Mouse (Mus musculus) hindbrain, embryonic 15.5 days (tissue): ENCODE results near the gene Bfsp2. TPM values are rescaled to one million over a fixed set of nuclear protein-coding genes. Genes with fewer than 3 reads are reported as not detected.

ENCODE experiments used
- ATAC-seq: fragments of 200-750 bp; cut with Nextera tagmentation; 2 replicates; pipeline ENCODE4 v1.8.0; 2017; ENCODE audit warnings: low read depth, moderate number of reproducible peaks, moderate TSS enrichment; ENCODE audit not compliant: low FRiP score
- H3K27ac ChIP-seq: fragments of 300-500 bp; sonication (generic); replicated peaks from 2 replicates; pipeline ENCODE4 v1.5.1; 2015; ENCODE audit warnings: mild to moderate bottlenecking, inconsistent platforms
- H3K27me3 ChIP-seq: fragments of 300-500 bp; sonication (generic); 2 replicates; pipeline ENCODE4 v1.6.1; 2015; ENCODE audit warnings: control low read depth, inconsistent platforms
- H3K36me3 ChIP-seq: fragments of 300-500 bp; sonication (generic); 2 replicates; pipeline ENCODE4 v1.6.1; 2015; ENCODE audit warnings: control low read depth, inconsistent platforms
- H3K4me1 ChIP-seq: fragments of 300-500 bp; sonication (generic); replicated peaks from 2 replicates; pipeline ENCODE4 v1.6.1; 2015; ENCODE audit warnings: control low read depth, inconsistent platforms
- H3K4me2 ChIP-seq: fragments of 300-500 bp; sonication (generic); 2 replicates; pipeline ENCODE4 v1.6.1; 2015; ENCODE audit warnings: moderate library complexity, mild to moderate bottlenecking, inconsistent platforms
- H3K4me3 ChIP-seq: fragments of 300-500 bp; sonication (generic); 2 replicates; pipeline ENCODE4 v1.5.1; 2015; ENCODE audit warnings: mild to moderate bottlenecking, inconsistent platforms
- H3K9ac ChIP-seq: fragments of 300-500 bp; sonication (generic); 2 replicates; pipeline ENCODE4 v1.6.1; 2015; ENCODE audit warnings: inconsistent platforms
- H3K9me3 ChIP-seq: fragments of 300-500 bp; sonication (generic); 2 replicates; pipeline ENCODE4 v1.6.1; 2016; ENCODE audit warnings: control low read depth, inconsistent platforms
- WGBS: fragments of 180-500 bp; shearing (Covaris S2); methylation state at CpG from one replicate; pipeline ENCODE4 v1.1.7; 2015; 5-methylcytosine and 5-hydroxymethylcytosine counted together
- polyA plus RNA-seq: library from polyadenylated mRNA; unstranded; fragments of >200 nt; fragmentation: Nextera tagmentation; extraction: Ambion mirVana; gene quantifications from 2 replicates; pipeline ENCODE4 v1.2.1, GENCODE M21; 2015

Bfsp2 gene
- polyA plus RNA-seq, 1 experiment from 2014 or later, result 6.2 TPM

DNA sequence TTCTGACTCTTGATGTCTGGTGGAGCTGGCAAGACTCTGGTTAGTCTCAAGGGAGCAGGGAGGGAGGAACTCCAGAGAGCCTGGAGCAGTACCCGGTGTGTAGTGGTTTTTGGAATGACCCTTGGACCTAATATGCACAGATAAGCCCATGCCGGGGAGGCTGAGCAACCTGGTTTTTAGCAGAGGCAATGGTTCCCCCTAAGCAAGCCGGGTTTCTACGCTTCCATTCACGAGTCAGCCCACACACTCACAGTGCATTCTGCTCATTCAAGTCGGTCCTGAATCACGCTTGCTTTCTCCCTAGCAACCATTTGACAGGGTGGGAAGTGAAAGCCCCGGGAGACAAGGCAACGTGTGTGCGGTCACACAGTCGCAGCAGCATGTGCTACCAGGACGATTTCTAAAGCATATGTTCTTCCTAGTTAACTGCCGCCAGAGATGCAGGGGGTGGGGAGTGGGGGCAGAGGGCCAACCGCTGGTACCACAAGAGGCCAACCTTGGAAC, 21.7 kb upstream of the Bfsp2 start:
- H3K9ac ChIP-seq, result no peak overlapping the region
- no peaks in the 10 kb centered on the region for H3K9me3 ChIP-seq
- peaks cover 9% of the 10 kb centered on the region; the same call in 1 of the 2 replicates for H3K27me3 ChIP-seq
- 0 out of 2 replicates have a peak overlapping the region, but pooled peaks have one; percentile 2 for H3K27ac ChIP-seq
- 4% methylated on average over 14 of the region's 14 CpGs for WGBS
- ATAC-seq, result peak; percentile 74
- H3K36me3 ChIP-seq, result no peaks in the 10 kb centered on the region
- peak overlapping the region; percentile 18; the same call in 1 of the 2 replicates for H3K4me2 ChIP-seq
- no peak overlapping the region for H3K4me3 ChIP-seq
- peaks cover 46% of the 10 kb centered on the region for H3K4me1 ChIP-seq

DNA sequence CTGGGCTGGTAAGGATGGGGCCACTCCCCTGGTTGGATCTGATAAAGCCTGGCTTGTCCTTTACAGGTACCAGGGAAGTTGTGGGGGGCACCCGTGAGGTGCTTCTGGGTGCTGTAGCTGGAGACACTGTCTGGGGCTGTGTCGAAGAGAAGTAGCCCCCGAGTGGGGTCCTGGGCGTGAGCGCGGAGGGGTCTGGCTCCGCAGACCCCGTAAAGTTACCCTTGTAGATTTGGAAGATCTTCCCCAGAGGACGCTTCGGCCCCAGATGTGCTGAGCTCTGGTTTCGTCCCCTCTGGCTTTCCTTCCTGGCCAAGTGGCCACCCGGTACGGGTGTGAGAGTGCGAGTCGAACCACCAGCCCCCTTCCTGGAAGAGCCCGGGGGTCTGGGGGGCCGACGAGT, 19.1 kb upstream of the Bfsp2 start:
- H3K27me3 ChIP-seq, result peaks cover 9% of the 10 kb centered on the region; the same call in 1 of the 2 replicates
- H3K9me3 ChIP-seq, result no peaks in the 10 kb centered on the region
- H3K4me2 ChIP-seq, result no peak overlapping the region
- no peaks in the 10 kb centered on the region for H3K36me3 ChIP-seq
- H3K27ac ChIP-seq, result no peak overlapping the region
- no peak overlapping the region for H3K9ac ChIP-seq
- peaks cover 36% of the 10 kb centered on the region for H3K4me1 ChIP-seq
- 80% methylated on average over 18 of the region's 18 CpGs for WGBS
- no peak overlapping the region for H3K4me3 ChIP-seq
- ATAC-seq, result no peak

DNA sequence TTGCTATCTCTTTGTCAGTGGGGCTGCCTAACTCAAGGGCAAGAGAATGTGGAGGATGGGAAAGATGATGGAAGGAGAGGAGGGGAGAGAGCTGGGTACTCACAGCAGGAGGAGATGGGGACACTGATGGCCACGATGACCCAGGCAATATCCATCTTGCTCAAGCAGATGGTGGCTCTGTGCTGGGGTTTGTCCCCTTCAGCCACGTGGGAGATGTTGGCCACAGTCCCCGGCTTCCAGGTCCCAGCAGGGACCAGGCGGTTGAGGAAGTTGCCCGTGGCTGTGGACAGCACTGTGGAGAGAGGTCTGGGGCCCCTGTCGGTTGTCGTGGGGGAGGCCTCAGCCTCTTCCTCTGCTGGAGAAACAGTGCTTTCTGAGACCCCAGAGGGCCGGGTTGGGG, 18.5 kb upstream of the Bfsp2 start:
- WGBS, result 52% methylated on average over 8 of the region's 8 CpGs
- Histone ChIP-seq H3K4me2 (no peak overlapping the region), H3K4me1 (peaks cover 29% of the 10 kb centered on the region), H3K9me3 (no peaks in the 10 kb centered on the region), H3K9ac (no peak overlapping the region), H3K36me3 (no peaks in the 10 kb centered on the region), H3K27me3 (peaks cover 9% of the 10 kb centered on the region; the same call in 1 of the 2 replicates), H3K27ac (no peak overlapping the region), H3K4me3 (no peak overlapping the region)
- no peak for ATAC-seq

DNA sequence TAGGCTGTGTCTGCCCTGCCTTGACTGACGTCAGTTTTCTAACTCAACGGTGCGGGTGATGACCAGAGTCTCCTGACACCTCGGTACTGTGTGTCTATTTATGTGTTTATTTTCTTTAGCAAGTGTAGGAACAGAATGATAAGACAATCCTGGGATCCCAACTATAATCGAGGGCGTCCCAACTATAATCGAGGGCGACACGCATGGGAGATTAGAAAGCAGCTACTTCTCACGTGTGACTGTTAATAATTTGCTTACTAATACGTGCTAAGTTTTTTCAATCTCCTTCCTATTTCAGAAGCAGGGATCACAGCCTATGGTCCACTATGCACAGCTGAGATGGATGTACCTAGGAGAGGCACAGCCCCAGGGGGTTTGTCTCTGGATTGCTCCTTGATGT, 15.2 kb upstream of the Bfsp2 start:
- Histone ChIP-seq H3K27ac (no peak overlapping the region), H3K4me2 (no peak overlapping the region), H3K27me3 (peaks cover 9% of the 10 kb centered on the region; the same call in 1 of the 2 replicates), H3K4me3 (no peak overlapping the region), H3K4me1 (peaks cover 6% of the 10 kb centered on the region), H3K36me3 (no peaks in the 10 kb centered on the region), H3K9ac (no peak overlapping the region), H3K9me3 (no peaks in the 10 kb centered on the region)
- WGBS, result 85% methylated on average over 11 of the region's 11 CpGs
- ATAC-seq, result no peak

DNA sequence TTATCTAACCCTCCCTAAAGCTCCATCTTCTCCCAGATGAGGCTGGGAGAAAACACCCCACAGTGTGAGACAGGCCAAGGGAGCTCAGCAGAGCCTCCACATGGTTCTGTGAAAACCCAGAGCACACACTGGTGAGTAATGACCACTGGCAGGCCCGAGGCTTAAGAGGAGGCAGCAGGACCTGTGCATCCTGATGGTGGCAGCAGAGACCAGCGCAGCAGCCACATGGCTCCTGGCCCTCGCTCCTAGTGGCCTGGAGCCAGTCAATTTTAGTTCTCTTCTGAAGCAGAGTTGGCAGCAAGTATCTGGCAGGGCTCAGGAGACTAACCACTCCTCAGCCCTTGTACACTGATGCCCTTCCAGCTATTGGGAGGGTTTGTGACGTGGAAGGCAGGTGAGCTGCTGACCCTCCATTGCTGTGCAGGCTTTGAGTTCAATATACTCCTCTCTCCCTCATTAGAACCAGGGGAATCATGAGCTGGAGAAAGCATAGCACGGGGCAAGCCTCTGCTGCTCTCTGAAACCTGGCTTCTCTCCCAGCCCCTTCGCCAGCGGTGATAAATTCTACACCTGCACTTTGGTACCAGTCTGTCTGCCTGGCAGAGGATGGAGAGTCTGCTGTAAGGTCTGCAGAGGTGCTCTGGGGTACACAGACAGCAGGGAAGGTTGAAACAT, 14.3 kb upstream of the Bfsp2 start:
- peak; percentile 87 for ATAC-seq
- WGBS, result 25% methylated on average over 7 of the region's 7 CpGs
- Histone ChIP-seq H3K4me3 (no peak overlapping the region), H3K27ac (0 out of 2 replicates have a peak overlapping the region, but pooled peaks have one; percentile 6), H3K4me2 (no peak overlapping the region), H3K27me3 (peaks cover 9% of the 10 kb centered on the region; the same call in 1 of the 2 replicates), H3K36me3 (no peaks in the 10 kb centered on the region), H3K9me3 (no peaks in the 10 kb centered on the region), H3K4me1 (peaks cover 6% of the 10 kb centered on the region), H3K9ac (no peak overlapping the region)

DNA sequence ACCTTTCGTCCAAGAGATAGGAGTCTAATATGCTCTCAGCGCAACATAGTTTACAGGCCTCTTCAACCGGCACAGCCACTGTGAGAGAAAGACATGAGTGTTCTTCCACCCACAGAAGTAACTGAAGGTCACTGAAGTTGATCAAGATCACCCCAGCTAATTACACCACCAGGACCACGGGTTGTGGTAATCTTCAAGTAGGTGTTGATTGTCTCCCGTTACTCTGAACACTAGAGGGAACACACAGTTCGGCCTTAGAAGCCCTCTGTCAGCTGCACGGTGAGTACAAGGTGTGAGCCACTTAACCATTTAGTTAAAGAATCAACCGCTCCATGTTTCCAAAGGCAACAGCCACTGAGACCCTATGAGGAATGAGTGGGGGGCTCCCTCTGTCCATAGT, 11.8 kb upstream of the Bfsp2 start:
- H3K27ac ChIP-seq, result no peak overlapping the region
- H3K9ac ChIP-seq, result no peak overlapping the region
- 90% methylated on average over 8 of the region's 8 CpGs for WGBS
- no peaks in the 10 kb centered on the region; the same call in 1 of the 2 replicates for H3K27me3 ChIP-seq
- no peaks in the 10 kb centered on the region for H3K36me3 ChIP-seq
- H3K4me3 ChIP-seq, result no peak overlapping the region
- ATAC-seq, result no peak
- H3K4me1 ChIP-seq, result peaks cover 6% of the 10 kb centered on the region
- no peak overlapping the region for H3K4me2 ChIP-seq
- H3K9me3 ChIP-seq, result no peaks in the 10 kb centered on the region

DNA sequence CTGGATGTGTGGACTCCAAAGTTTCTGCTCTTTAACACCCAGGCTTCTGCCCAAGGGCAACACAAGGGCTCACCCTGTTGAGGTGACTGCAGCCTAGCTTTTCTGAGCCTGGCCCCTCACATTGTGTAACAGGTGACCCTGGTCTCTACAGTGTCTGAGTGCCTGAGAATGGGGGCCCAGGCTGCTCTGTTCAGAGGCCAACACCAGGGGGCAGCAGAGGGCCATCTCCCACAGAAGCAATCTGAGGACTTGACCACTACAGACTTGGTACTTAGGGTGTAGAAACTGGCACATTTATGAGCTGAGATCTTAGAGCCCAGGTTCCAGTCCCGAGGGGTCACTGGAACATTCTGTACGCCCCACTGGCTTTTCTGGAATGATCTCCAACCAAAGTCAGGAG, 10.2 kb upstream of the Bfsp2 start:
- Histone ChIP-seq H3K9ac (no peak overlapping the region), H3K36me3 (no peaks in the 10 kb centered on the region), H3K9me3 (no peaks in the 10 kb centered on the region), H3K4me1 (peaks cover 6% of the 10 kb centered on the region), H3K4me2 (no peak overlapping the region), H3K27ac (no peak overlapping the region), H3K27me3 (no peaks in the 10 kb centered on the region; the same call in 1 of the 2 replicates), H3K4me3 (no peak overlapping the region)
- ATAC-seq, result peak; percentile 36
- WGBS, result 19% methylated on average over 2 of the region's 2 CpGs

DNA sequence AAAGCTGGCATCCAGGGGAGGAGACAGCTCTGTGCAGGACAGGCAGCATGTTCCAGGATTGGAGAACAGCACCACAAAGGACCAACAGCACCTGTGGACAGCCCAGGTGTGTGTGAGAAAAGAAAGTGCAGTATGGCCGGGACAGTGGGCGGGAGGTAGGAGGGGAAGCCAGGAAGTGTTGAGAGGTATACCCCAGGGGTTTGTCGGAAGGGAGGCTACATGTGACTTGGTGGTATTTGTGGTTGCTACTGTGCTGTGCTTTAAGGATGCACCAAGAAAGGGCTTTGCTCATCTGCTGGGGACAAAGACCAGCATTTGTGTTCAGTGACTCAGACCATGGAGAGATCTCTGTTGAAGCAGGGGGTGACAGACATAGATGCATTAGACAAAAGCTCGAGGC, 9.7 kb upstream of the Bfsp2 start:
- no peak for ATAC-seq
- H3K9ac ChIP-seq, result no peak overlapping the region
- H3K27me3 ChIP-seq, result no peaks in the 10 kb centered on the region; the same call in 1 of the 2 replicates
- no peak overlapping the region for H3K4me3 ChIP-seq
- WGBS, result 89% methylated on average over 4 of the region's 4 CpGs
- H3K27ac ChIP-seq, result no peak overlapping the region
- H3K36me3 ChIP-seq, result no peaks in the 10 kb centered on the region
- no peaks in the 10 kb centered on the region for H3K9me3 ChIP-seq
- peaks cover 5% of the 10 kb centered on the region for H3K4me1 ChIP-seq
- no peak overlapping the region for H3K4me2 ChIP-seq

DNA sequence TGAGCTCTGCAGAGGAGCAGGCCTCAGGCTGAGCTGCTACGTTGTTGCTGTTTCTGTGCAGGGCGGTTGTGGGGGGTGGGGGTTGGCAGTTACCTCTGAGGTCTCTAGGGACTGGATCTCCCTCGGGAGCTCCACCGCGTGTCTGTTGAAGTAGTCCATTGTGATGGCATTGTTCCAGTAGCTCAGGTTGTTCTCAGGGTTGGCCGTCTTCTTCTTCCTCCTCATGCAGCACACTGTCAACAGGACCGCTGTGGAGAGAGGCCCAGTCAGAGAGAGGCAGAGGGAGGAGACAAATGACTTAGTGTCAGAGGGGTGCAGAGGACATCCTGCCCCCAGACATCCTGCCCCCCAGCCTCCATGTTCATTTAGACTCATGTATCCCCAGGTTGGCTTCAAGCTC, 8.9 kb upstream of the Bfsp2 start:
- WGBS, result 60% methylated on average over 7 of the region's 7 CpGs
- ATAC-seq, result no peak
- Histone ChIP-seq H3K27me3 (no peaks in the 10 kb centered on the region; the same call in 1 of the 2 replicates), H3K27ac (no peak overlapping the region), H3K4me3 (no peak overlapping the region), H3K9ac (no peak overlapping the region), H3K4me1 (no peaks in the 10 kb centered on the region), H3K36me3 (no peaks in the 10 kb centered on the region), H3K9me3 (no peaks in the 10 kb centered on the region), H3K4me2 (no peak overlapping the region)

DNA sequence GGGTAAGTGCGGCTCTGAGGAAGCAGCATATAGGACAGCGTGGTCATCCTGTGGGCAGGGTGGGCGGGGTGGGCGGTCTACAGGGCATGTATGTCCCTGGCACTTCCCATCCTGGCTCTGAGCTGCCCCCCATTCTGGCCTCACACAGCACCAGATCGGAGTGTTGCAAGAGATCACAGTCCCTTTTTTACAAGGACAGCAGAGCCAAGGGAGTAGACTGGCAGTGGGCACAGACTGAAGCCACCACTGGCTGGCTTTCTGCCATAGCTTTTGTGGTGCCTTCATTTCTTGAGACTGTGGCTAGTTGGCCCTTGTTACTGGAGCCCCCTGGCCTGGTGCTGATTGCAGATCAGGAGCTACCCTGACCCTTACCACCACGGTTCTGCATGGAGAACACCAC, 6.0 kb upstream of the Bfsp2 start:
- Histone ChIP-seq H3K4me1 (no peaks in the 10 kb centered on the region), H3K36me3 (no peaks in the 10 kb centered on the region), H3K9me3 (no peaks in the 10 kb centered on the region), H3K4me3 (no peak overlapping the region), H3K27me3 (0 out of 2 replicates have a peak, but pooled peaks cover 2% of the 10 kb centered on the region), H3K4me2 (no peak overlapping the region), H3K9ac (no peak overlapping the region), H3K27ac (no peak overlapping the region)
- ATAC-seq, result no peak
- 82% methylated on average over 6 of the region's 6 CpGs for WGBS

DNA sequence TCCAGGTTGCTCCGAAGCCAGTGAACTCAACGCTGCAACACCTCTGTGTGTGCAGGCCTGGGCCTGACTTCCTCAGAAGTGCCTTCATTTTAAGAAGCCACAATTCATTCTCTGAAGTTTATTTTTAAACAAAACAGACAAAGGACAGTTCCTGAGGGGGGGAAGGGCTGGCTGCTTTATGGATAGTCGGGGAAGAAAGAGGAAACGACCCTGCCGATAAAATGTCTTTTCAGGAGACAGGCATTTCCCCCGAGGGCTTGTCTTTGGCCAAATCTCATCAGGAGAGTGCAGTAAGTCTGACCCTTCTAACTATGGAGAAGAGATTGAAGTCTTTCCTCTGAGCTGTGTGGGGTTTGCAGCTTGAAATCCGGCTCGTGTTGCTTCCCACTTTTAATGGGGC, 5.4 kb upstream of the Bfsp2 start:
- no peaks in the 10 kb centered on the region for H3K9me3 ChIP-seq
- H3K9ac ChIP-seq, result no peak overlapping the region
- WGBS, result 44% methylated on average over 8 of the region's 8 CpGs
- H3K4me1 ChIP-seq, result peaks cover 5% of the 10 kb centered on the region
- H3K27me3 ChIP-seq, result 0 out of 2 replicates have a peak, but pooled peaks cover 2% of the 10 kb centered on the region
- no peak for ATAC-seq
- no peak overlapping the region for H3K4me3 ChIP-seq
- no peaks in the 10 kb centered on the region for H3K36me3 ChIP-seq
- no peak overlapping the region for H3K27ac ChIP-seq
- H3K4me2 ChIP-seq, result no peak overlapping the region

DNA sequence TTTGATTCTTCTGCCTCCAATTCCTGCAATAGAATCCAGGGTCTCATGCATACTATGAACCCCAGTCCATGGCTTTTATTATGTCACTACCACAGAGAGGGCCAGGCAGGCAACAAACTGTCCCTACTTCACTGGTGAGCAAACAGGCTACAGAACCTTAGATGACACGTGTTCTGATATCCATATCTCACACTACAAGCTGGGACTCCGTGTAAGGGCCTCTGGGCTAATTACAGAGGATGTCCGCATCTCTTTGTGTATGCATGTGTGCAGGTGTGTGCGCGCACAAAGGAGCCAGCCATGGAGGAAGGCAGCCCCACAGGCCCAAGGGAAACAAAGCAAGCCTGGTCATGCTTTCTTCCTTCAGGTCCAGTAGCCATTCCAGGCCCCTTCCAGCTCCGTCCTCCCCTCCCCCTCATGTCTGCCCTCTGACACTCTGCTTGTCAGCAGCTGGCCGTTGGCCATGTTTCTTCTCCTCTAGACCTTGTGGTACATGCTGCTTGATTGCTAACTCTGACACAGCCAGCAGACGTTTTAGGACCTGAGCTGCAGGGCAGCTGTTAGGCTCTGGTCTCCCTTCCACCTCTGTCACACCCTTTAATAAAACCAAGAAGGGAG, 492 bp upstream of the Bfsp2 start:
- Histone ChIP-seq H3K9ac (no peak overlapping the region), H3K4me1 (peaks cover 8% of the 10 kb centered on the region), H3K4me2 (no peak overlapping the region), H3K4me3 (no peak overlapping the region), H3K9me3 (no peaks in the 10 kb centered on the region), H3K27ac (no peak overlapping the region), H3K36me3 (no peaks in the 10 kb centered on the region), H3K27me3 (0 out of 2 replicates have a peak, but pooled peaks cover 2% of the 10 kb centered on the region)
- ATAC-seq, result no peak
- WGBS, result 37% methylated on average over 8 of the region's 8 CpGs
